Mouse (Mus musculus): ENCODE results near the gene Ifi27l2b. TPM values are rescaled to one million over a fixed set of nuclear protein-coding genes. Genes with fewer than 3 reads are reported as not detected.
"Not testable (repeated sequence)": the region's sequence is repeated elsewhere in the genome, so short reads cannot be mapped to it uniquely, and the experiment has no call there.

Ifi27l2b gene
- polyA plus RNA-seq, 1 experiment from 2014 or later = not detected

DNA sequence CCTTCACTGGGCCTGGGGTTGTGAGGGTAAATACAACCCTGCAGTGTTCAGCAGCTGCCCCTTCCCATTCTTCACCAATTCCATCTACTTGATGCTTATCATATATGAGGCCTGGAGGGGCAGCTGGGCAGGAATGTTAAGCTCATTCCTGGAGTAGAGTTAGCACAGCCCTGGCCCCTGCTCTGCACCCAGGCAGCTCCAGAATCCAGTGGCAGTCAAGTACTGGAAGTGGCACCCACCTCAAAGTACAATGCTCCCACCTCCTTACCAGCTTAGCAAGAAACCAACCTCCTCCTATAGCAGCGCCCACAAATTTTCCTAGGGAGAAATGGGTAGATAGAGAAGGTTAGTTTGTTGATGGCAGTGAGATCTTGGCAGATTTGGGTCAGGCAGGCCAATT is 296 bp downstream of the Ifi27l2b start:
- H3K4me3 ChIP-seq (ENCODE audit: low read depth, low read length); H3K4me2 ChIP-seq (ENCODE audit: low read depth, low read length, severe bottlenecking); H3K27ac ChIP-seq (ENCODE audit: low read depth, low read length); H3K27me3 ChIP-seq (ENCODE audit: control insufficient read depth, insufficient read depth, low read length); ATAC-seq (replicated peaks; ENCODE audit: low FRiP score); DNase-seq (ENCODE audit: low spot score); H3K4me1 ChIP-seq (replicated peaks; ENCODE audit: control insufficient read depth, insufficient read depth, low read length); H3K9me3 ChIP-seq (ENCODE audit: control insufficient read depth, low read length); H3K9ac ChIP-seq (ENCODE audit: low read length); H3K36me3 ChIP-seq (ENCODE audit: control insufficient read depth, insufficient read depth, low read length): not testable (repeated sequence)
- no CpG with 5 or more reads among the region's 1 CpGs for WGBS

DNA sequence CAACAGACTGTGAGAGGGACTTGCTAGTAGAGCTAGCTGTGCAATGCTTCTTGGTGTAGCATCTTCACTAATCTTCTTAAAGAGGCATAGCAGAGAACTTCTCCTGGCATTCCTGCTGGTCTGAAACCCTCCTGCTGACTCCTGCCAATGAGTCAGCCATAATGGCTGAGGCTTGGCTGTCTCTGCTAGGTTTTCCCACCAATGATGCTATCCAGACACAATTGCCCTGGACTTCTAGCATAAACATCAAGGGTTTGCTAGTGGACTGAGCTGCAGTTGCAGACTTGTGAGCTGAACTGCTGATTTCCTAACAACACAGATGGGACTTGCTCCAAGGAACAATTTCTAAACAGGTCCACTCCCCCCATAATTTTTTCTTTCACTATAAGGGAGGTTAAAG is 3.7 kb downstream of the Ifi27l2b start:
- Histone ChIP-seq H3K4me3 (ENCODE audit: low read depth, low read length) (no peak overlapping the region), H3K27ac (ENCODE audit: low read depth, low read length) (no peak overlapping the region), H3K27me3 (ENCODE audit: control insufficient read depth, insufficient read depth, low read length) (no peaks in the 10 kb centered on the region), H3K4me2 (ENCODE audit: low read depth, low read length, severe bottlenecking) (no peak overlapping the region), H3K4me1 (replicated peaks; ENCODE audit: control insufficient read depth, insufficient read depth, low read length) (no peaks in the 10 kb centered on the region), H3K9ac (ENCODE audit: low read length) (no peak overlapping the region), H3K9me3 (ENCODE audit: control insufficient read depth, low read length) (no peaks in the 10 kb centered on the region), H3K36me3 (ENCODE audit: control insufficient read depth, insufficient read depth, low read length) (no peaks in the 10 kb centered on the region)
- ATAC-seq (replicated peaks; ENCODE audit: low FRiP score) (no peak), DNase-seq (ENCODE audit: low spot score) (no peak)

DNA sequence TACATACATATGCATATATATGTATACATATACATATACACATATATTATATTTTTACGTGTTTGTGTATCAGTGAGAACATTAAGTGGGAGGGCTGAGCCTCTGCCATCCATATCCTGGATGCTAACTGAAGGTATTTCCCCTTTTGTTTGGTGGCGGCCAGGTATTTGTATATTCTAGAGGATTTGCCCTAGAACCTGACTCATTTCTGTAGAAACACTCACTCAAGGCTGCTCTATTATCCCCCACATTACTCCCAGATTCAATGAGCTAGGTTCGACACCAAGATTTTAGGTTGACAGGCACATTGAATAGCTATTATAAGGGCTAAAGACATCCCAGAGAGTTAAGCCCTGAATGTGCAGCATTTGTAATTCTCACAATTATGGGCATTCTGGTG is 12.0 kb downstream of the Ifi27l2b start:
- ATAC-seq (replicated peaks; ENCODE audit: low FRiP score) = no peak
- Histone ChIP-seq H3K36me3 (ENCODE audit: control insufficient read depth, insufficient read depth, low read length) (no peaks in the 10 kb centered on the region), H3K4me2 (ENCODE audit: low read depth, low read length, severe bottlenecking) (no peak overlapping the region), H3K4me1 (replicated peaks; ENCODE audit: control insufficient read depth, insufficient read depth, low read length) (no peaks in the 10 kb centered on the region), H3K27me3 (ENCODE audit: control insufficient read depth, insufficient read depth, low read length) (no peaks in the 10 kb centered on the region), H3K9ac (ENCODE audit: low read length) (no peak overlapping the region), H3K9me3 (ENCODE audit: control insufficient read depth, low read length) (no peaks in the 10 kb centered on the region), H3K27ac (ENCODE audit: low read depth, low read length) (no peak overlapping the region), H3K4me3 (ENCODE audit: low read depth, low read length) (no peak overlapping the region)
- WGBS = 72% methylated on average over 3 of the region's 3 CpGs
- no peak for DNase-seq (ENCODE audit: low spot score)

DNA sequence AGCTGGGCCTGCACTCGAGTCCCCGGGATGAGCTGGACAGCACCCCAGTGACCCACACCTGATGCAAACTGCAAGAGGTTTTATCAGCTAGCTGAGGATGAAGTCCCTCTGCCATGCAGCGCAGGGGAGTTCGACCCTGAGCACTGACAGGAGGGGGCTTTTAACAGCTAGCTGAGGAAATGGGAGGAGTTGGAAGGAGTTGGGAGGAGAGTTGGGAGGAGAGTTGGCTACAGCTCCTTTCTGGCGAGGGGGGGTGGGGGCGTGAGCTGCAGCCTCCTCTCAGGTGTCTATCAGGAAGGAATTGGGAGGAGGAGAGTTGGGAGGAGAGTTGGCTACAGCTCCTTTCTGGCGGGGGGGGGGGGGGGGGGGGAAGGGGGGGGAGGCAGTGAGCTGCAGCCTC is 12.8 kb downstream of the Ifi27l2b start:
- H3K27me3 ChIP-seq (ENCODE audit: control insufficient read depth, insufficient read depth, low read length); DNase-seq (ENCODE audit: low spot score); H3K36me3 ChIP-seq (ENCODE audit: control insufficient read depth, insufficient read depth, low read length); H3K27ac ChIP-seq (ENCODE audit: low read depth, low read length); H3K9me3 ChIP-seq (ENCODE audit: control insufficient read depth, low read length); H3K4me1 ChIP-seq (replicated peaks; ENCODE audit: control insufficient read depth, insufficient read depth, low read length); ATAC-seq (replicated peaks; ENCODE audit: low FRiP score); H3K9ac ChIP-seq (ENCODE audit: low read length); H3K4me3 ChIP-seq (ENCODE audit: low read depth, low read length); H3K4me2 ChIP-seq (ENCODE audit: low read depth, low read length, severe bottlenecking): not testable (repeated sequence)
- WGBS = 42% methylated on average over 6 of the region's 7 CpGs

DNA sequence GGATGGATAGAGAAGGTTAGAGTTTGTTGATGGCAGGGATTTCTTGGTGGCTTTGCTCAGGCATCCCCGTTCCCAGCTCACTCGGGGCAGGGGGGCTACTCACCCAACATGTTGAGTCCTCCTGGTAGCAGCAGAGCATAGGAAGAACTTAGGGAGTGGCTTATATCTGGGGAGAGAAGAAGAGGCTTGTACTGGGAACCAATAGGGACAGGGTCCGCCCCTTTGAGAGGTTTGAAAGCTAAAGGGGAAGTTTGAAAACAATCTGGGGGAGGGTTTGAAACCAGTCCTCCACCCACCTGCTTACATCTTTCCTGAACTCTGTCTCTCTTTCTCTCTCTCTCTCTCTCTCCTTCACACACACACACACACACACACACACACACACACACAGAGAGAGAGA is 13.5 kb downstream of the Ifi27l2b start, which contains the start of gene Ifi27l2a:
Ifi27l2a (minus strand) TSS at position 157 of the 400 bp plus-strand sequence.
- no peak within 1 kb of the TSS for H3K27ac ChIP-seq (ENCODE audit: low read depth, low read length)

DNA sequence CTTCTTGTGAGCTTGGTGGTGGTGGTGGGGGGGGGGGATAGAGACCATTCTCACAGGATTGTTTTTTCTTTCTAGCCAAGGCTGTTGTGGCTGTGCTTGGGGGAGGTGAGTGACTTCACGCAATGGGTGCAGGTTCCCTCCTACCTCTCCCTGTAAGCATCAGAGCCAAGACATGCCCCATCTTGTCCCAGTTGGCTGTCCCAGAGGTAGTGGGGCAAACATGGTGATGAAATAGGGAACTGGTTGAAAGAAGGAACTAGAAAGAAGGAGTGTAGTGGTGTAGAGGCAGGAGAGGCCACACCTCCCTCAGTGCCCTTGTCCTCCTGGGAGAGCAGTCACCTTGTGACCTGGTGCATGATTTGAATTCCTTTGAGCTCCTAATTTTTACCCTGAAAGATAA is 19.4 kb downstream of the Ifi27l2b start:
- Histone ChIP-seq H3K9me3 (ENCODE audit: control insufficient read depth, low read length) (no peaks in the 10 kb centered on the region), H3K27ac (ENCODE audit: low read depth, low read length) (no peak overlapping the region), H3K4me1 (replicated peaks; ENCODE audit: control insufficient read depth, insufficient read depth, low read length) (no peaks in the 10 kb centered on the region), H3K27me3 (ENCODE audit: control insufficient read depth, insufficient read depth, low read length) (no peaks in the 10 kb centered on the region), H3K4me3 (ENCODE audit: low read depth, low read length) (no peak overlapping the region), H3K9ac (ENCODE audit: low read length) (no peak overlapping the region), H3K36me3 (ENCODE audit: control insufficient read depth, insufficient read depth, low read length) (no peaks in the 10 kb centered on the region), H3K4me2 (ENCODE audit: low read depth, low read length, severe bottlenecking) (no peak overlapping the region)
- no peak for ATAC-seq (replicated peaks; ENCODE audit: low FRiP score)
- DNase-seq (ENCODE audit: low spot score) = no peak
- WGBS = 100% methylated on average over 1 of the region's 1 CpGs

More for the DNA sequence above, 13.5 kb downstream of the Ifi27l2b start, which contains the start of gene Ifi27l2a:
- Histone ChIP-seq H3K4me3 (ENCODE audit: low read depth, low read length) (no peak within 1 kb of the TSS), H3K36me3 (ENCODE audit: control insufficient read depth, insufficient read depth, low read length) (no peaks in the 10 kb centered on the region), H3K4me1 (replicated peaks; ENCODE audit: control insufficient read depth, insufficient read depth, low read length) (no peaks in the 10 kb centered on the region), H3K27me3 (ENCODE audit: control insufficient read depth, insufficient read depth, low read length) (no peaks in the 10 kb centered on the region), H3K9ac (ENCODE audit: low read length) (no peak within 1 kb of the TSS), H3K9me3 (ENCODE audit: control insufficient read depth, low read length) (no peaks in the 10 kb centered on the region), H3K4me2 (ENCODE audit: low read depth, low read length, severe bottlenecking) (no peak within 1 kb of the TSS)
- WGBS = 65% methylated on average over 3 of the region's 3 CpGs
- no peak for ATAC-seq (replicated peaks; ENCODE audit: low FRiP score)
- DNase-seq (ENCODE audit: low spot score) = no peak

DNA sequence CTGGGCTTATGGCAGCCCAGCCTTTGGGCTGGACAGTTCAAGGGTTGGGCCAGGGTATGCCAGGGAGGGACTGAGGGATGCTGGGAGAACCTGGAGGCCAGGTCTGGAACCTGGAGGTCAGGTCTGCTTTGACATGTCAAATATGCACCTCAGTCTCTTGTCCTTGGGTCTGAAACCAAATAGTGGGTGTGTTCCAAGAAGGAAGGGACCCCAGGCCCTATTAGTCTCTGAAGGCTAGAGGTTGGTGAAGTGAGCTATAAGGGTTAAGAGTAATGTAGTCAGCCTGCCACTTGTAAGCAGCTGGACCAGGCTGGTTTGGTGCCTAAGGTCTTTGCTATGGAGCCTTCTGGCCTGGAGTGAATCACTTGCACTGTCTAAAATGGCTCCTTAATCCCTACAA is 22.2 kb downstream of the Ifi27l2b start:
- H3K27ac ChIP-seq (ENCODE audit: low read depth, low read length) = no peak overlapping the region
- no peaks in the 10 kb centered on the region for H3K4me1 ChIP-seq (replicated peaks; ENCODE audit: control insufficient read depth, insufficient read depth, low read length)
- no peak overlapping the region for H3K4me3 ChIP-seq (ENCODE audit: low read depth, low read length)
- H3K9ac ChIP-seq (ENCODE audit: low read length) = no peak overlapping the region
- DNase-seq (ENCODE audit: low spot score) (no peak), ATAC-seq (replicated peaks; ENCODE audit: low FRiP score) (no peak)
- H3K27me3 ChIP-seq (ENCODE audit: control insufficient read depth, insufficient read depth, low read length) = no peaks in the 10 kb centered on the region
- no peaks in the 10 kb centered on the region for H3K9me3 ChIP-seq (ENCODE audit: control insufficient read depth, low read length)
- no peaks in the 10 kb centered on the region for H3K36me3 ChIP-seq (ENCODE audit: control insufficient read depth, insufficient read depth, low read length)
- H3K4me2 ChIP-seq (ENCODE audit: low read depth, low read length, severe bottlenecking) = no peak overlapping the region

DNA sequence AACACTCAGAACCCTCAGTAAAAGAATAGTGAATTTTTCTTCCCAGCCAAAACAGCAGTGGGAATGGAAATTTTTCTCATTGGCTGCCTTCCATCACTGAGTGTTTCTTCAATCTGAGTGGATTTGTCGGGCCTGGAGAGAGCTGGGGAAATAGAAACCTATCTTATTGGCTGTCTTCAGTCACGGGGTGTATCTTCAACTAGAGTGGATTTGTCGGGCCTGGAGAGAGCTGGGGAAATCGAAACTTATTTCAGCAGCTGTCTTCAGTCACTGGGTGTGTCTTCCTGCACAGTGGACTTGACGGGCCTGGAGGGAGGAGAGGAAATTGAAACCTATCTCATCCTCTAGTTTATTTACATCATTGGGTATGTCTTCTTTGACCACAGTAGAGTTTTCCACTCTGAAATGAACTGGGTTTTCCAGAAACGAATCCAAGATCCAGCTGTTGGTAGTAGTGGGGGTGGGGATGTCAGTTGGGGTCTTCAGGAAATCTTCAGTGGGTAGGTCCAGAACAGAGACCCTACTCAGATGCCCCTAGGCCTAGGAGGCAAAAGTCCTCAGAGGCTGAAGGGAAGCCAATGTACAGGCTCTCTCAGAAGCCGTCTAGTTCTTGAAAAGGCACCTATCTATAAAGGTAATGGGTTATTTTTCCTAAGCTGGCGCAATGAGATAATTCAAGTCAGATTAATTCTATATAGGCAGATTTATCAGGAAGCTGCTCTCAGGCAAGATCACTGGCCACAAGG is 22.9 kb downstream of the Ifi27l2b start, which contains the start of gene Ifi27:
Ifi27 (plus strand) TSS at position 226 of the 746 bp plus-strand sequence.
- Histone ChIP-seq H3K4me2 (ENCODE audit: low read depth, low read length, severe bottlenecking) (no peak within 1 kb of the TSS), H3K36me3 (ENCODE audit: control insufficient read depth, insufficient read depth, low read length) (no peaks in the 10 kb centered on the region), H3K27ac (ENCODE audit: low read depth, low read length) (no peak within 1 kb of the TSS), H3K9ac (ENCODE audit: low read length) (no peak within 1 kb of the TSS), H3K27me3 (ENCODE audit: control insufficient read depth, insufficient read depth, low read length) (no peaks in the 10 kb centered on the region), H3K4me1 (replicated peaks; ENCODE audit: control insufficient read depth, insufficient read depth, low read length) (no peaks in the 10 kb centered on the region), H3K9me3 (ENCODE audit: control insufficient read depth, low read length) (no peaks in the 10 kb centered on the region), H3K4me3 (ENCODE audit: low read depth, low read length) (no peak within 1 kb of the TSS)
- ATAC-seq (replicated peaks; ENCODE audit: low FRiP score) = no peak
- no peak for DNase-seq (ENCODE audit: low spot score)
- 82% methylated on average over 8 of the region's 8 CpGs for WGBS

DNA sequence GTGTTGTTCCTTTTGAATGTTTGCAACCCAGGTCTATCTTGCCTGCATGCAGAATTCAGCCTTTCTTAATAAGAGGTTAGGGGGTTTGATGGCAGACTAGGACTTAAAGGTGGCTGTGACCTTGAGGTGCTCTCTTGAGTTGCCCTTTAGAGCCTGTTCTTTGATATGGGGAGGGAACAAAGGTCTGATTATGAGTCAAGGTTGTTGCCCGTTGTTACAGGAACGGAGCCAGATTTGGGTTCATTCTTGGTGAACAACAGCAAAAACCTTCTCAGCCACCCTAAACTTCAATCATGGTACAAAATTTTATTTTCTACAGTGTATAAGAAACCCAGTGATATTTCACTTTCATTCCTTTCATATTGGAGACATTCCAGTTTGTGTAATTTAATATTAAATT is 23.6 kb downstream of the Ifi27l2b start:
- no peaks in the 10 kb centered on the region for H3K36me3 ChIP-seq (ENCODE audit: control insufficient read depth, insufficient read depth, low read length)
- no peak overlapping the region for H3K9ac ChIP-seq (ENCODE audit: low read length)
- WGBS = 95% methylated on average over 2 of the region's 2 CpGs
- H3K9me3 ChIP-seq (ENCODE audit: control insufficient read depth, low read length) = no peaks in the 10 kb centered on the region
- H3K4me1 ChIP-seq (replicated peaks; ENCODE audit: control insufficient read depth, insufficient read depth, low read length) = no peaks in the 10 kb centered on the region
- DNase-seq (ENCODE audit: low spot score) (no peak), ATAC-seq (replicated peaks; ENCODE audit: low FRiP score) (no peak)
- no peak overlapping the region for H3K4me3 ChIP-seq (ENCODE audit: low read depth, low read length)
- H3K4me2 ChIP-seq (ENCODE audit: low read depth, low read length, severe bottlenecking) = no peak overlapping the region
- no peaks in the 10 kb centered on the region for H3K27me3 ChIP-seq (ENCODE audit: control insufficient read depth, insufficient read depth, low read length)
- H3K27ac ChIP-seq (ENCODE audit: low read depth, low read length) = no peak overlapping the region

Measured in forebrain, embryonic 11.5 days (tissue).